9 mouse cellular contexts compared by ENCODE assay signal in genomic region chrX:162949811-162950439, GRCm38 (mm10). TPM values are rescaled to one million over a fixed set of nuclear protein-coding genes. Genes with fewer than 3 reads are reported as not detected.
A peak's percentile ranks its signal among the peaks of the same experiment; 100 is the strongest.
DNase-seq lines count a peak whose midpoint lies in the region; ATAC-seq and TF ChIP-seq lines count a peak whose summit lies in the region.
"Had no signal": no experiment of that assay in that cellular context is flagged by ENCODE, and none has a peak within 500 bp of the region (broad histone marks: within the 10 kb centered on the region; RNA-seq: fewer than 3 reads in every experiment).

No protein-coding gene starts in this region.

- TF ChIP-seq CTCF in E14TG2a.4 (conservative IDR thresholded peaks at IDR 0.05; ENCODE audit: low read length): peak; percentile 40

- no peak overlapping the region for H3K4me2 ChIP-seq in limb, embryonic 14.5 days (replicated peaks; ENCODE audit: low read depth, low read length, severe bottlenecking)
- H3K4me2 ChIP-seq: limb, embryonic 13.5 days had no signal

- no peaks in the 10 kb centered on the region for H3K27me3 ChIP-seq in E14TG2a.4 (ENCODE audit: insufficient read depth, low read length)
- H3K27me3 ChIP-seq in limb, embryonic 14.5 days (ENCODE audit: control insufficient read depth, insufficient read depth, low read length): no peaks in the 10 kb centered on the region
- H3K27me3 ChIP-seq: limb, embryonic 13.5 days had no signal

- H3K36me3 ChIP-seq in E14TG2a.4 (ENCODE audit: insufficient read depth, low read length): no peaks in the 10 kb centered on the region
- H3K36me3 ChIP-seq in limb, embryonic 14.5 days (ENCODE audit: control insufficient read depth, insufficient read depth, low read length): no peaks in the 10 kb centered on the region
- H3K36me3 ChIP-seq: limb, embryonic 13.5 days had no signal

- H3K4me1 ChIP-seq in E14TG2a.4 (replicated peaks; ENCODE audit: low read depth, low read length): no peaks in the 10 kb centered on the region
- H3K4me1 ChIP-seq in limb, embryonic 14.5 days (ENCODE audit: control insufficient read depth, insufficient read depth, low read length): no peaks in the 10 kb centered on the region
- H3K4me1 ChIP-seq: limb, embryonic 13.5 days had no signal

- intact Hi-C loops in heart, postnatal 14 days (cut with DNase I): loop anchor here (10.0 kb wide), 2 partner anchors 195 to 1115 kb away; no protein-coding TSS in a partner anchor

- ATAC-seq in limb, embryonic 14.5 days (ENCODE audit: low FRiP score, low read depth): no peak

- TF ChIP-seq POLR2A in limb, embryonic 14.5 days (IDR thresholded peaks at IDR 0.05; ENCODE audit: borderline replicate concordance, extremely low read depth, insufficient read depth, insufficient read length): no peak

- no peak overlapping the region for H3K27ac ChIP-seq in limb, embryonic 14.5 days (replicated peaks; ENCODE audit: low read depth, low read length)
- H3K27ac ChIP-seq: limb, embryonic 13.5 days had no signal

- H3K9ac ChIP-seq in limb, embryonic 14.5 days (ENCODE audit: low read depth, low read length, severe bottlenecking): no peak overlapping the region
- H3K9ac ChIP-seq: limb, embryonic 13.5 days had no signal

- H3K9me3 ChIP-seq in E14TG2a.4 (ENCODE audit: low read length): no peaks in the 10 kb centered on the region
- no peaks in the 10 kb centered on the region for H3K9me3 ChIP-seq in limb, embryonic 14.5 days (ENCODE audit: control insufficient read depth, low read length)
- H3K9me3 ChIP-seq: limb, embryonic 13.5 days had no signal

- no peak overlapping the region for H3K4me3 ChIP-seq in E14TG2a.4 (replicated peaks; ENCODE audit: low read length)
- H3K4me3 ChIP-seq in limb, embryonic 14.5 days (replicated peaks; ENCODE audit: low read length): no peak overlapping the region
- H3K4me3 ChIP-seq: limb, embryonic 13.5 days had no signal

- DNase-seq in heart, postnatal 14 days: peak; percentile 16 to 51
- no peak for DNase-seq in heart, adult 9 months (ENCODE audit: low spot score in 2 of 2)
- DNase-seq in c-Kit-positive CD71-positive TER-119-negative erythroid progenitor cells, embryonic 14.5 days (ENCODE audit: low read depth): peak; percentile 32
- DNase-seq in frontal cortex, postnatal 36 days (ENCODE audit: low spot score in 2 of 2): peak; percentile 2 to 59
- DNase-seq in limb, embryonic 14.5 days (ENCODE audit: low spot score): peak; percentile 77
- DNase-seq in right cerebral cortex, postnatal 14 days: peak; percentile 12
- no peak for DNase-seq in spleen, postnatal 14 days (ENCODE audit: low spot score in 2 of 2)

- 30% methylated on average over 3 of the region's 3 CpGs for WGBS in limb, embryonic 14.5 days

RNA-seq across cellular contexts. Expression of gene S100g, which starts 14.5 kb away (rescaled TPM):
- not detected for total RNA-seq in heart, postnatal 14 days (2021)
- 0.61 and 1.7 TPM in 2 replicates for polyA plus RNA-seq in limb, embryonic 14.5 days (2012; rRNA removed)
- polyA plus RNA-seq in limb, embryonic 14.5 days (2014; fragmentation: Nextera tagmentation; extraction: Ambion mirVana): not detected in 2 replicates
- polyA plus RNA-seq: limb, embryonic 13.5 days had no signal

RNA-seq across cellular contexts. Expression of gene Ctps2, which starts 48.9 kb away (rescaled TPM):
- 10 to 100 TPM; 19.6 to 25.4 TPM for total RNA-seq in heart, postnatal 14 days (2021)
- 44.8 and 46.2 TPM in 2 replicates for polyA plus RNA-seq in limb, embryonic 14.5 days (2012; rRNA removed)
- polyA plus RNA-seq in limb, embryonic 14.5 days (2014; fragmentation: Nextera tagmentation; extraction: Ambion mirVana): 90.1 and 98.0 TPM in 2 replicates

Comparison
In these comparisons a context has a peak if more than half of its experiments do, and no peak if none do; other contexts are left out.
1. DNase-seq: peak in heart, postnatal 14 days (2 of 2), c-Kit-positive CD71-positive TER-119-negative erythroid progenitor cells, embryonic 14.5 days (single experiment), frontal cortex, postnatal 36 days (2 of 2), limb, embryonic 14.5 days (single experiment) and right cerebral cortex, postnatal 14 days (single experiment); none in heart, adult 9 months (0 of 2) and spleen, postnatal 14 days (0 of 2).